Mouse (Mus musculus) hindbrain, embryonic 16.5 days (tissue): ENCODE measurements around the gene Ubr4. TPM values are rescaled to one million over a fixed set of nuclear protein-coding genes. Genes with fewer than 3 reads are reported as not detected.

Experiments
- ATAC-seq: fragments of 200-750 bp; cut with Nextera tagmentation; 2 replicates; pipeline ENCODE4 v1.8.0; 2017; ENCODE audit warnings: moderate TSS enrichment, moderate library complexity
- H3K27ac ChIP-seq: fragments of 300-500 bp; sonication (generic); 2 replicates; pipeline ENCODE4 v1.5.1; 2014; ENCODE audit warnings: low read depth, mild to moderate bottlenecking, control low read depth, low read length, moderate library complexity
- H3K27me3 ChIP-seq: fragments of 300-500 bp; sonication (generic); replicated peaks from 2 replicates; pipeline ENCODE4 v1.6.1; 2014; ENCODE audit warnings: low read length; ENCODE audit not compliant: control insufficient read depth, insufficient read depth
- H3K36me3 ChIP-seq: fragments of 300-500 bp; sonication (generic); 2 replicates; pipeline ENCODE4 v1.6.1; 2014; ENCODE audit warnings: mild to moderate bottlenecking, low read length, moderate library complexity, mixed read lengths; ENCODE audit not compliant: control insufficient read depth, insufficient read depth
- H3K4me1 ChIP-seq: fragments of 300-500 bp; sonication (generic); 2 replicates; pipeline ENCODE4 v1.6.1; 2014; ENCODE audit warnings: low read depth, low read length; ENCODE audit not compliant: control insufficient read depth, insufficient read depth
- H3K4me2 ChIP-seq: fragments of 300-500 bp; sonication (generic); 2 replicates; pipeline ENCODE4 v1.6.1; 2014; ENCODE audit warnings: mild to moderate bottlenecking, low read length, control low read depth, moderate library complexity
- H3K4me3 ChIP-seq: fragments of 300-500 bp; sonication (generic); 2 replicates; pipeline ENCODE4 v1.5.1; 2014; ENCODE audit warnings: mild to moderate bottlenecking, low read length, control low read depth, moderate library complexity
- H3K9ac ChIP-seq: fragments of 300-500 bp; sonication (generic); 2 replicates; pipeline ENCODE4 v1.6.1; 2014; ENCODE audit warnings: low read depth, mild to moderate bottlenecking, control low read depth, low read length, moderate library complexity
- H3K9me3 ChIP-seq: fragments of 300-500 bp; sonication (generic); 2 replicates; pipeline ENCODE4 v1.6.1; 2014; ENCODE audit warnings: mild to moderate bottlenecking, low read length, moderate library complexity; ENCODE audit not compliant: control insufficient read depth
- whole genome bisulfite sequencing: fragments of 180-500 bp; shearing (Covaris S2); extraction: QIAGEN DNeasy Blood & Tissue Kit; methylation state at CpG from one replicate; pipeline ENCODE4 v1.1.7; 2014; 5-methylcytosine and 5-hydroxymethylcytosine counted together
- polyA plus RNA-seq: library from polyadenylated mRNA; unstranded; fragments of >200 nt; fragmentation: Nextera tagmentation; extraction: Ambion mirVana; gene quantifications from 2 replicates; pipeline ENCODE4 v1.2.1, GENCODE M21; 2015

The Ubr4 gene
- polyA plus RNA-seq, 1 experiment from 2014 or later: 82.1 TPM

DNA sequence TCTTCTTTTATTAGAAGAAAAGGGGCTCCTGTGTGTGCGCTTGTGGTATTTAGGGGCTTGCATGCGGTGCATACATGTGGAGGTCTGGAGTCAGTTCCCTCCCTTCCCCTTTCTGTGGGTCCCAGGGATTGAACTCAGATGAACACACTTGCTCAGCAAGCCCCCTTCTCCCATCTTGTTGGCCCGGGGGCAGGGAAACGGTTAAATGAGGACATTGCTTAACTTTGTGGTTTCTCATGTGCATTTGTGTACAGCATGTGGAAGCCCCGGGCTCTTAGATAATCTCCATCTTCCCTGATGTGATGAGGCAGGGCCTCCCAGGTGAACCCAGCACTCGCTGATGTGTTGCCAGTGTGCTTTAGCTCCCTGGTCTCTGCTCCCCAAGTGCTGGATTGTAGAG lies 101.9 kb downstream of the Ubr4 start:
- ATAC-seq: no peak
- Histone ChIP-seq H3K9me3 (no peaks in the 10 kb centered on the region), H3K27ac (no peak overlapping the region), H3K4me2 (no peak overlapping the region), H3K9ac (no peak overlapping the region), H3K27me3 (no peaks in the 10 kb centered on the region), H3K4me1 (no peaks in the 10 kb centered on the region), H3K4me3 (no peak overlapping the region), H3K36me3 (peaks cover 72% of the 10 kb centered on the region)
- 90% methylated on average over 6 of the region's 6 CpGs for WGBS

- Histone ChIP-seq H3K4me1 (no peaks in the 10 kb centered on the region), H3K36me3 (peaks cover 74% of the 10 kb centered on the region), H3K4me2 (no peak overlapping the region), H3K27ac (no peak overlapping the region), H3K9ac (no peak overlapping the region), H3K4me3 (no peak overlapping the region), H3K27me3 (no peaks in the 10 kb centered on the region), H3K9me3 (no peaks in the 10 kb centered on the region)
- WGBS: 85% methylated on average over 15 of the region's 15 CpGs
- ATAC-seq: no peak
These were observed 107.6 kb downstream of the Ubr4 start for GRCm38 (mm10) chr4:139459970-139460369.

GRCm38 (mm10) chr4:139464163-139464562 lies 111.8 kb downstream of the Ubr4 start:
- 94% methylated on average over 12 of the region's 12 CpGs for WGBS
- no peak for ATAC-seq
- Histone ChIP-seq H3K9me3 (no peaks in the 10 kb centered on the region), H3K4me1 (no peaks in the 10 kb centered on the region), H3K4me3 (no peak overlapping the region), H3K9ac (no peak overlapping the region), H3K36me3 (peaks cover 73% of the 10 kb centered on the region), H3K27ac (no peak overlapping the region), H3K4me2 (no peak overlapping the region), H3K27me3 (no peaks in the 10 kb centered on the region)

DNA sequence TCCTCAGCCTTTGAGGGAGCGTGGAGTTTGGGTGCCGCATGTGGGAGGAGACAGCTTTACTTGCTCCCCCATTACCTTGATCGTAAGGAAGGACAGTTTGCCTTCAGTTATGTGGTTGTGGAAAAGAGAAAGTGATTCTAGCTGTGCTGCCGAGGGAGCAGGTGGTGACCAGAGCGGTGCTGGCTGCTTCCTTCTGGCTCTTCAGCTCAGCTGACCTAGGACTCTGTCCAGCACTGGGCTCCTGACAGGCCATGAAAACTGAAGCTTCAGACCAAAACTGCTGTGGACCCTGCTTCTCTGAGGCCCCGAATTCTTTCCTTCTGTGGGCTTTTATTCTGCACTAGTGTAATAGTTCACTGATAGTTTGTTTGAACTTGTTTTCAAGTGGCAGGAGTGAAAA lies 114.1 kb downstream of the Ubr4 start:
- Histone ChIP-seq H3K9ac (no peak overlapping the region), H3K4me3 (no peak overlapping the region), H3K9me3 (no peaks in the 10 kb centered on the region), H3K4me1 (no peaks in the 10 kb centered on the region), H3K27ac (no peak overlapping the region), H3K4me2 (no peak overlapping the region), H3K36me3 (peaks cover 77% of the 10 kb centered on the region), H3K27me3 (no peaks in the 10 kb centered on the region)
- 95% methylated on average over 6 of the region's 6 CpGs for WGBS
- ATAC-seq: no peak

DNA sequence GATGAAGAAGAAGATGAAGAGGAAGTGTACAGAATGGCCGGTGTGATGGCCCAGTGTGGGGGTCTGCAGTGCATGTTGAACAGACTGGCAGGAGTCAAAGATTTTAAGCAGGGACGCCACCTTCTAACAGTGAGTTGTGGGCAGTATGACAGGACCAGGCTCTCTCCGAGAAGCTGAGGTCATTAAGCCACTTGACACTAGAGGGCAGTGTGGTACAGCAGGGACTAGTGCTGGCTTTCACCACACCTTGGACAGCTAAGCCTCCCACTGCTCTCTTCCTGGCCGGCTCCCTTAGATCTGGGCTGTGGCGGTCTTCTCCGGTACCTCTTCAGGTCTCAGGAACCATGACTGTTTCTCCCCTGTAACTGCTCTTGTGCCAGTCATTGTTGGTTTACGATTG lies 117.8 kb downstream of the Ubr4 start:
- H3K9me3 ChIP-seq: no peaks in the 10 kb centered on the region
- 46% methylated on average over 7 of the region's 7 CpGs for WGBS
- H3K36me3 ChIP-seq: peaks cover 75% of the 10 kb centered on the region
- H3K4me3 ChIP-seq: no peak overlapping the region
- no peak overlapping the region for H3K9ac ChIP-seq
- H3K4me2 ChIP-seq: no peak overlapping the region
- H3K4me1 ChIP-seq: no peaks in the 10 kb centered on the region
- no peak overlapping the region for H3K27ac ChIP-seq
- H3K27me3 ChIP-seq: no peaks in the 10 kb centered on the region
- ATAC-seq: peak; percentile 78

GRCm38 (mm10) chr4:139476663-139477625 lies 124.5 kb downstream of the Ubr4 start:
- Histone ChIP-seq H3K4me3 (no peak overlapping the region), H3K9me3 (no peaks in the 10 kb centered on the region), H3K27ac (peak overlapping the region; percentile 48), H3K27me3 (no peaks in the 10 kb centered on the region), H3K4me1 (peaks cover 2% of the 10 kb centered on the region), H3K9ac (no peak overlapping the region), H3K36me3 (peaks cover 71% of the 10 kb centered on the region), H3K4me2 (no peak overlapping the region)
- peak; percentile 94 for ATAC-seq
- WGBS: 70% methylated on average over 16 of the region's 16 CpGs

DNA sequence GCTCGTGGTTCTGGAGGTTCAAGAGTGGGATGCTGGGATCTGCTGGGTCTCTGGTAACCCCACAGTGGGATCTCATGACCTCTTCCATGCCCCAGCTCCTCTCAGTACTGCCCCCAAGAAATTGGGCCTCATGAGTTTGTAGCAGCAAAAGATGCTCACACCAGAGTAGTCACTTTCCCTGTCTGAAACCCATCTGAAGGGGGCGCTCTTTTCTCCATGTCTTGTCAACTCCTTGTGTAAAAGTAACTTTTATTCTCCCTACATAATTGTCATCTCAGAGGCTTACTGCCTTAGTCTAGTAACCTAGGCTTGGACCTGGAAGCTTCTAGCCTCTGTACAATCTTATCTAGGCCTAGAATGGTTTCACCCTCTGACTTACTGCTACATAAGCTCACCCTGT lies 125.6 kb downstream of the Ubr4 start:
- Histone ChIP-seq H3K27ac (no peak overlapping the region), H3K9me3 (no peaks in the 10 kb centered on the region), H3K4me2 (no peak overlapping the region), H3K36me3 (peaks cover 71% of the 10 kb centered on the region), H3K4me1 (peaks cover 2% of the 10 kb centered on the region), H3K4me3 (no peak overlapping the region), H3K9ac (no peak overlapping the region), H3K27me3 (no peaks in the 10 kb centered on the region)
- ATAC-seq: no peak
- WGBS: 72% methylated on average over 2 of the region's 2 CpGs

GRCm38 (mm10) chr4:139479176-139479575 lies 126.8 kb downstream of the Ubr4 start:
- ATAC-seq: no peak
- 85% methylated on average over 8 of the region's 8 CpGs for WGBS
- peaks cover 2% of the 10 kb centered on the region for H3K4me1 ChIP-seq
- H3K4me3 ChIP-seq: no peak overlapping the region
- H3K36me3 ChIP-seq: peaks cover 69% of the 10 kb centered on the region
- no peak overlapping the region for H3K4me2 ChIP-seq
- H3K27me3 ChIP-seq: no peaks in the 10 kb centered on the region
- no peaks in the 10 kb centered on the region for H3K9me3 ChIP-seq
- no peak overlapping the region for H3K9ac ChIP-seq
- no peak overlapping the region for H3K27ac ChIP-seq

GRCm38 (mm10) chr4:139481400-139481799 lies 129.0 kb downstream of the Ubr4 start:
- Histone ChIP-seq H3K4me3 (no peak overlapping the region), H3K4me2 (no peak overlapping the region), H3K27me3 (no peaks in the 10 kb centered on the region), H3K9me3 (no peaks in the 10 kb centered on the region), H3K27ac (no peak overlapping the region), H3K4me1 (no peaks in the 10 kb centered on the region; the same call in 1 of the 2 replicates), H3K36me3 (peaks cover 65% of the 10 kb centered on the region), H3K9ac (no peak overlapping the region)
- ATAC-seq: no peak
- 85% methylated on average over 1 of the region's 1 CpGs for WGBS
